Mouse (Mus musculus): Measurements from ENCODE around the gene Myo16.

GRCm38 (mm10) chr8:10559479-10559878, 405.8 kb downstream of the Myo16 start:
- no peak for TF ChIP-seq POLR2A (IDR thresholded peaks at IDR 0.05; ENCODE audit: control insufficient read depth in 1 of 2, insufficient read depth in 1 of 2, low read depth in 1 of 2, low read length in 2 of 2, poor library complexity in 1 of 2)
- no peak for TF ChIP-seq RCOR1 (IDR thresholded peaks at IDR 0.05; ENCODE audit: low read depth, low read length)
- no peak for TF ChIP-seq CTCF (IDR thresholded peaks at IDR 0.05 in 2 of 3, conservative IDR thresholded peaks at IDR 0.05 in 1 of 3; ENCODE audit: control insufficient read depth in 1 of 3, insufficient read depth in 1 of 3, low read depth in 2 of 3, low read length in 3 of 3, poor library complexity in 1 of 3, severe bottlenecking in 1 of 3)
- TF ChIP-seq POLR2AphosphoS2 (IDR thresholded peaks at IDR 0.05; ENCODE audit: low read length) = no peak
- TF ChIP-seq EP300 (IDR thresholded peaks at IDR 0.05; ENCODE audit: low read depth in 1 of 2, low read length in 2 of 2) = no peak
- TF ChIP-seq ZNF384 (IDR thresholded peaks at IDR 0.05; ENCODE audit: low read depth, low read length) = no peak
